Mouse (Mus musculus) megakaryocyte, embryonic 14.5 days (primary cell): ENCODE data around the gene Nfkbib. TPM values are rescaled to one million over a fixed set of nuclear protein-coding genes. Genes with fewer than 3 reads are reported as not detected.

Experiments
- H3K27me3 ChIP-seq: replicated peaks from 2 replicates; pipeline ENCODE3; 2012; ENCODE audit warnings: inconsistent platforms
- H3K36me3 ChIP-seq: replicated peaks from 2 replicates; pipeline ENCODE3; 2012; ENCODE audit warnings: low read length, inconsistent platforms, mixed read lengths
- H3K4me1 ChIP-seq: 2 replicates; pipeline ENCODE4 v1.6.1; 2012; ENCODE audit warnings: inconsistent platforms
- H3K4me3 ChIP-seq: replicated peaks from 2 replicates; pipeline ENCODE3; 2012; ENCODE audit warnings: moderate library complexity, mild to moderate bottlenecking, inconsistent platforms
- H3K9me3 ChIP-seq: 2 replicates; pipeline ENCODE4 v1.6.1; 2012; ENCODE audit warnings: inconsistent platforms
- FLI1 ChIP-seq: IDR thresholded peaks from 2 replicates; pipeline ENCODE4 v1.6.1; 2012; ENCODE audit warnings: low read length, inconsistent platforms, mixed read lengths
- GATA1 ChIP-seq: IDR thresholded peaks from 3 replicates; pipeline ENCODE4 v1.6.1; 2012; ENCODE audit warnings: mixed read lengths, low read length, inconsistent platforms, borderline replicate concordance
- polyA plus RNA-seq: library from polyadenylated mRNA; stranded (reverse); fragments of >175 nt; gene quantifications from 2 replicates; pipeline ENCODE4 v1.2.3, GENCODE M21; 2012; ENCODE audit warnings: low replicate concordance; ENCODE audit not compliant: insufficient read depth

Nfkbib gene
- polyA plus RNA-seq, 1 experiment, result 239 TPM

DNA sequence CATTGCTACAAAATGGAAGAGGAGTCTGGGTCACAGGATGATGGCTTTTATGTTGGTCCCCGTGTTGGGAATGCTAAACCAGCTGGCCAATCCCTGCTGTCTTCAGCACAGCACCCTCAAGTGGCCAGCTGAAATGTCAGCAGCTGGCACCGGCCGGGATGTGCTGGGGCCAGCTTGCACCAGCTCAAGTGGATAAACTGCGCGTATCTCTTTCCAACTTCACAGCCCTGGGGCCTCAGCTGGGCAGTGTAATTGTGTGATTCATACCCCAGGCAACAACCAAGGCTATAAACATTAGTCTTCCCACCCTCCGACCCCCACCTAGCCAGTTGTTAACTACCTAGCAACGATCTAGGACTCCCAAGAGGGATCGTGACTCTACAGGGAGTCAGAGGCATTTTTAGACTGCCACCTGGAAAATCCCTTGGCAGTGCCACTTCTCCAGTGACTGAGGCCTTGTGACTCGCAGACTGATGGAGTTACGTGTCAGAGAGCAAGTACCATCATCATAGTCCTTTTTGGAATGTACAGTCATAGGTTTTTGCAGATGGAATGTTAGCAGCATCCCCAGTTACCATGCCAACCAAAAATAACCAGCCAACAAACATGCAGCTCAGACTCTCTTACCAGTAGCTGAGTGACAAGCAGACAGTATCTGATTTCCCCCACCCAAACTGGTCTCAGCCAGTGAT is 39.5 kb downstream of the Nfkbib start:
- Histone ChIP-seq H3K4me3 (no peak overlapping the region), H3K27me3 (peaks cover 27% of the 10 kb centered on the region), H3K36me3 (no peaks in the 10 kb centered on the region), H3K9me3 (peaks cover 28% of the 10 kb centered on the region), H3K4me1 (peaks cover 15% of the 10 kb centered on the region)
- TF ChIP-seq GATA1 (no peak), FLI1 (no peak)

DNA sequence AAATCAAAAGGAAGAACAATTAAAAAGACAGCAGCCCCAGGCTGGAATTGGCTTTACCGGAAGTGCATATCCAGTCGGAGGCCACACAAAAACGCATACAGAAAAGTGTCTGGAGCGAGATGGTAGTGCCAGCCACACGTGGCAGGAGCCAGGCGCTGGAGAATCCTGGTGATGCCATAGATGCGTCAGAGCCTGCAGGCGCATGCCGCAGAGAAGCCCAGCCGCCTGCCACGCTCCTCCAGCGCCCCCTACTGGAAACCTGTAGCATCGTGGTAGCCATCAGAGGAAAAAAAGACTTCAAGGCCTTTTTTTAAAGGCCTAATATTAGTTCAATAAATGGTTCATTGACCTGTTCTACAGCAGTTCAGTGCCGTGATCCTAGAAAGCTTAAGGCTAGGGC is 40.7 kb downstream of the Nfkbib start:
- peak overlapping the region; percentile 70 for H3K4me3 ChIP-seq
- peaks cover 9% of the 10 kb centered on the region for H3K4me1 ChIP-seq

DNA sequence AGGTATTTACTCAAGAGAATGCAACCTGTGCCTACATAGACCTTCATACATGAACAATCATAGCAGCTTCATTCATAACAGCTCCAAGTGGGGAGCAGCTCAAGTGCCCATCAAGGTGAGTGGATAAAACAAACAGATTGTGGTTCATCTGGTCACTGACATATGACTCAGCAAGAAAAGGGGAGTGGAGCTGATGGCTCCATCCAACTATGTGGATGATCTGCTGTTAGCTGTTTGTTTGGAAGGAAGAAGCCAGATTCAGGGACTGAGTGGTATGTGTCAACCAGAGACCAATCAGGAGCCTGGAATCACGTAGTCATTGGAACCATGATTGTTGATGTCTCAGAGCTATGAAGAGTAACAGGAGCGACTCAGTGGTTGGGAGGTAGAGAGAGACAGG is 42.7 kb downstream of the Nfkbib start:
- Histone ChIP-seq H3K4me1 (peaks cover 9% of the 10 kb centered on the region), H3K27me3 (peaks cover 10% of the 10 kb centered on the region), H3K4me3 (no peak overlapping the region), H3K9me3 (peaks cover 5% of the 10 kb centered on the region; the same call in 1 of the 2 replicates), H3K36me3 (no peaks in the 10 kb centered on the region)
- TF ChIP-seq GATA1, result no peak
- no peak for TF ChIP-seq FLI1

More for the DNA sequence above, 40.7 kb downstream of the Nfkbib start:
- Histone ChIP-seq H3K36me3 (no peaks in the 10 kb centered on the region), H3K27me3 (peaks cover 16% of the 10 kb centered on the region), H3K9me3 (peaks cover 16% of the 10 kb centered on the region)
- no peak for TF ChIP-seq GATA1
- TF ChIP-seq FLI1, result no peak

- no peak overlapping the region for H3K4me3 ChIP-seq
- TF ChIP-seq FLI1 (no peak), GATA1 (no peak)
- H3K27me3 ChIP-seq, result peaks cover 11% of the 10 kb centered on the region
- H3K36me3 ChIP-seq, result no peaks in the 10 kb centered on the region
- H3K4me1 ChIP-seq, result peaks cover 9% of the 10 kb centered on the region
- H3K9me3 ChIP-seq, result peaks cover 5% of the 10 kb centered on the region; the same call in 1 of the 2 replicates
These were observed 45.2 kb downstream of the Nfkbib start for GRCm38 (mm10) chr7:28722079-28722478.

DNA sequence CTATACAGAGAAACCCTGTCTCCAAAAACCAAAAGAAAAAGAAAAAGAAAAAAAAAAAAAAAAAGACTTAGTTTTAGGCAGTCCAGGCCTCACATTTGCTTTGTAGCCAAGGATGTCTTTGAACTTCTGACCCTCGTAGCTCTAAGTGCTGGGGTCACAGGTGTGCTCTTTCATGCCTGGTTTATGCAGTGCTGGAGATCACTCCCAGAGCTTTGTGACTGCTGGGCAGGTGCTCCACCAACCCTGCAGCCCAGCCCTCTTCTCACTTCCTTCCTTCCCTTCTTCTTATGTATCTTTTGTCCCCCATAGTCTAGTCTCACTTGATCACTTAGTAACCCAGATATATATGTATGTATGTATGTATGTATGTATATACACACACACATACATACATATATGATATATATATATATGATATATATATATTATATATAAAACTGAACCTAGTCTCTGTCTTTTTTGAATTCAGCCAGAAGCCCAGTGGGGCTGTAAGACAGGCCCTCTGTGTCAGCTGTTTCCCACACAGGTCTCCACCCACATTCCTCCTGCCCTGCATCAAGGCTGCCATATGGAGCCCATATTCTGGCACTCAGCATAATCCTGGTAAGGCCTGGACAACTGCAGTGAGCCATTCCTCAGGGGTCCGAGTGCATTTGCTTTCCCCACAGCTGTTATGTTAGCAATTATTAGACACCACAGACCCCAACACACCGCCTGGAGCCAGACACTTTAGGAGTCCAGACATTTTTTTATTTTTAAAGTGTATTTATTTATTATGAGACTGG is 46.4 kb downstream of the Nfkbib start:
- TF ChIP-seq FLI1 (no peak), GATA1 (no peak)
- Histone ChIP-seq H3K4me3 (no peak overlapping the region), H3K4me1 (peaks cover 8% of the 10 kb centered on the region; the same call in 1 of the 2 replicates), H3K9me3 (peaks cover 5% of the 10 kb centered on the region; the same call in 1 of the 2 replicates), H3K36me3 (no peaks in the 10 kb centered on the region), H3K27me3 (peaks cover 20% of the 10 kb centered on the region)

DNA sequence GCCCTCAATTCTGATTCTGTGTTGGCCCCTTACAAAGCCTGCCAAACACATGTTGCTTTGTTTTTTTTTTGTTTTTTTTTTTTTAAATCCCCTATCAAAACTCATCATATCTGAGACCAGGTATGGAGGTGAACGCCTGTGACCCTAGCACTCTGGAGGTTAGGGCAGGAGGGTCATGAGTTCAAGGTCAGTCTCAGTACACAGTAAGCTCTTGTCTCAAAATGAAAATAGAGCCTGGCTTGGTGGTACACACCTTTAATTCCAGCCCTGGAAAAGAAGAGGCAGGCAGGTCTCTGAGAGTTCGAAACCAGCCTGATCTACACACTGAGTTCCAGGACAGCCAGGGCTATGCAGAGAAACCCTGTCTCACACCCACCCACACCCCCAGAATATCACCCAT is 47.7 kb downstream of the Nfkbib start:
- Histone ChIP-seq H3K4me1 (peaks cover 7% of the 10 kb centered on the region; the same call in 1 of the 2 replicates), H3K9me3 (peaks cover 8% of the 10 kb centered on the region), H3K36me3 (no peaks in the 10 kb centered on the region), H3K4me3 (no peak overlapping the region), H3K27me3 (peaks cover 32% of the 10 kb centered on the region)
- no peak for TF ChIP-seq FLI1

DNA sequence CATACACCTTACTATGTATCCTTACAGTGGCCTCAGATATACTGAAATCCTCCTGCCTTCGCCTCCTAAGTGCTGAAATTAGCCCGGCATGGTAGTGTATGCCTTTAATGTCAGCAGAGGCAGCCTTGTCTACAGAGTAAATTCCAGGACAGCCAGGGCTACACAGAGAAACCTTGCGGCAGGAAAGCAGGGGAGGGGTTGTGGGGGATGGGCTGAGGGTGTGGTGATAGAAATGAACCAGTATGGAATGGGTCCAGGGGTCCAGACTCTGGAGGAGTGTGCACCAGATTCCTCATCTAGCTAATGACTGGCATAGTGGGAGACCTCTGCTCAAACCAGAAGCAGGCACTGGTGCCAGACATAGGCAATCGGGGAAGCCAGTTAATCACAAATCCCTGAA is 48.2 kb downstream of the Nfkbib start:
- Histone ChIP-seq H3K36me3 (no peaks in the 10 kb centered on the region), H3K27me3 (peaks cover 35% of the 10 kb centered on the region), H3K9me3 (peaks cover 4% of the 10 kb centered on the region), H3K4me3 (no peak overlapping the region), H3K4me1 (peaks cover 7% of the 10 kb centered on the region; the same call in 1 of the 2 replicates)
- TF ChIP-seq GATA1 (no peak), FLI1 (no peak)

DNA sequence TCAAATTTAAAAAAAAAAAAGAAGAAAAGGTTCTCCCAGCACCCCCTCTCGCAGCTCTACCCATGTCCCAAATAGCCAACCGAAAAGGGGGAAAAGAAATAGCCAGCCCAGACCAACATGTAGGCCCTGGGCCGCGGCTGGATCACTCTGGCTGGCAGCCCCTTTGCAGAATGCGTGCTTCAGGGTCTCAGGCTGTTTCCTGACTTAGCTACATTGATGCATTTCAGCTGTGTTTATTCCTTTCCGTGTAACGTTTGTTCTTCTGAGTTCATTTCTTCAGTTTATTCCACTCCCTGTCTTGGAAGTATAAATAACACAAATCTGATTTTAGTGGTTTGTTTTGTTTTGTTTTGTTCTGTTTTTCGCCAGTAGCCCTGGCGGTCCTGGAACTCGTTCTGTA is 49.6 kb downstream of the Nfkbib start:
- Histone ChIP-seq H3K27me3 (peaks cover 40% of the 10 kb centered on the region), H3K4me3 (no peak overlapping the region), H3K36me3 (no peaks in the 10 kb centered on the region), H3K9me3 (peaks cover 4% of the 10 kb centered on the region), H3K4me1 (peaks cover 7% of the 10 kb centered on the region; the same call in 1 of the 2 replicates)
- TF ChIP-seq FLI1 (no peak), GATA1 (no peak)

- Histone ChIP-seq H3K27me3 (peaks cover 40% of the 10 kb centered on the region), H3K36me3 (no peaks in the 10 kb centered on the region), H3K4me3 (peak within 1 kb of the TSS; percentile 79), H3K4me1 (peaks cover 7% of the 10 kb centered on the region; the same call in 1 of the 2 replicates), H3K9me3 (peaks cover 4% of the 10 kb centered on the region)
- TF ChIP-seq GATA1 (no peak), FLI1 (no peak)
These were observed 50.6 kb downstream of the Nfkbib start, which contains the start of gene Fbxo17 for GRCm38 (mm10) chr7:28716590-28717281. Gene Fbxo17 (plus strand): TSS chr7:28716804.

DNA sequence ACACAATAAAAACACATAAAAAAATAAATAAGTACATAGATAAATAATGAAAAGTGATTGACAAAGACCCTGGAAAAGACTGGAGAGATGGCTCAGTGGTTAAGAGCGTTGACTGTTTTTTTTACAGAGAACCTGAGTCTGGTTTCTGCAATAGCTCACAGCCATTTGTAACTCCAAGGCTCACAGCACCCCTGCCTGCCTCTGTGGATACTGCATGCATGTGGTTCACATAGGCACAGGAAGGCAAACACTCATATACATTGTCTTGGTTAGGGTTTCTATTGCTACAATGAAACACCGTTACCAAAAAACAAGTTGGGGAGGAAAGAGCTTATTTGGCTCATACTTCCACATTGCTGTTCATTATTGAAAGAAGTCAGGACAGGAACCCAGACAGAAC is 51.7 kb downstream of the Nfkbib start:
- H3K4me3 ChIP-seq, result no peak overlapping the region
- H3K27me3 ChIP-seq, result peaks cover 40% of the 10 kb centered on the region
- H3K4me1 ChIP-seq, result peaks cover 7% of the 10 kb centered on the region; the same call in 1 of the 2 replicates
- TF ChIP-seq FLI1 (no peak), GATA1 (no peak)
- H3K9me3 ChIP-seq, result peaks cover 4% of the 10 kb centered on the region
- H3K36me3 ChIP-seq, result no peaks in the 10 kb centered on the region
